18 mouse cellular contexts compared by ENCODE assay signal in the genomic region with DNA sequence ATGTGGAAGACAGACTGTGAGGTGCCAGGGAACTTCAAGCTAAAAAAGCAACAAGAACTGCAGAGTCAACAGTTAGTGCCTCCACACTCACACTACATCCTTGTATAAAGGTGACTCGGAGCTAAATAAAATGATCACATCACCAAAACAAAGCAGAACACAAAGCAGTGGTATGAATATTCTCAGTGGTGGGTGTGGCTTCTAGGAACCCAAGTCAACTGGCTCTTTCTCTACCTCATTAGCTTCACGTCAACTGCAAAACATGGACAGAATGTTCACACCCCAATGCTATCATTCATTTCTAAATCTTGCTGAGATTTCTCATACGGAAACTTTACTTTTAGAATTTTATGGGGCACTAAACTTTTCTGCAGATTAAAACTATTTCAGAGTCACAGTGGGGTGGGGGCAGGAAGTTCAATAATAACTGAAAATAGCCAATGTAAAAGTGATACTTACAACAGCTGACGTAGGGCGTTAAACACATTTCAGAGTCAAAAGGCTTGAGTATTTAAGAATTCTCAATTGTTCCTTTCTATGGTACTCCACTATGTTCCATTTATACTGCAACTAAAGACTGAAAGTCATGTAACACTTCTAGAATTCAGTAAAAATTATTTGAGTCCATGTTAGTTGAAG.
"Had no signal": no experiment of that assay in that cellular context is flagged by ENCODE, and none has a peak within 500 bp of the region (broad histone marks: within the 10 kb centered on the region; RNA-seq: fewer than 3 reads in every experiment).

No protein-coding gene starts in this region.

- H3K27ac ChIP-seq: kidney, postnatal 0 days; layer of hippocampus, adult 2 months; liver, embryonic 14.5 days; midbrain, embryonic 10.5 days; midbrain, embryonic 13.5 days had no signal

- DNase-seq: kidney, adult 9 months; kidney, postnatal 25 days; layer of hippocampus, adult 9-11 months; liver, postnatal 0 days; lung, embryonic 14.5 days; lung, postnatal 36 days; right cerebral cortex, postnatal 25 days; thymus, adult 18-20 months; thymus, postnatal 36 days had no signal

- H3K4me3 ChIP-seq: layer of hippocampus, adult 2 months; megakaryocyte, embryonic 14.5 days; midbrain, embryonic 10.5 days; midbrain, embryonic 13.5 days had no signal

- H3K9ac ChIP-seq: liver, embryonic 14.5 days; liver, postnatal 0 days; lung, embryonic 14.5 days; midbrain, embryonic 13.5 days had no signal

- ATAC-seq: lung, postnatal 0 days; midbrain, embryonic 13.5 days; midbrain, embryonic 16.5 days had no signal

- H3K9me3 ChIP-seq: megakaryocyte, embryonic 14.5 days; midbrain, embryonic 10.5 days; midbrain, embryonic 13.5 days had no signal

- H3K27me3 ChIP-seq: megakaryocyte, embryonic 14.5 days; midbrain, embryonic 13.5 days had no signal

- H3K36me3 ChIP-seq: midbrain, embryonic 10.5 days; midbrain, embryonic 13.5 days had no signal

- H3K4me1 ChIP-seq: midbrain, embryonic 13.5 days had no signal

- H3K4me2 ChIP-seq: liver, embryonic 11.5 days; lung, embryonic 14.5 days; midbrain, embryonic 13.5 days had no signal
